Mouse (Mus musculus) kidney, embryonic 15.5 days (tissue): Measurements from ENCODE around the gene Ttbk1. TPM values are rescaled to one million over a fixed set of nuclear protein-coding genes. Genes with fewer than 3 reads are reported as not detected.
A peak's percentile ranks its signal among the peaks of the same experiment; 100 is the strongest.
"Not testable (repeated sequence)": the region's sequence is repeated elsewhere in the genome, so short reads cannot be mapped to it uniquely, and the experiment has no call there.

Experiments used
- ATAC-seq: fragments of 200-750 bp; cut with Nextera tagmentation; replicated peaks from 2 replicates; pipeline ENCODE4 v1.8.0; 2017; ENCODE audit warnings: moderate TSS enrichment; ENCODE audit not compliant: low FRiP score
- H3K27ac ChIP-seq: fragments of 300-500 bp; sonication (generic); 2 replicates; pipeline ENCODE4 v1.5.1; 2015; ENCODE audit warnings: mild to moderate bottlenecking, inconsistent platforms
- H3K27me3 ChIP-seq: fragments of 300-500 bp; sonication (generic); 2 replicates; pipeline ENCODE4 v1.6.1; 2015; ENCODE audit warnings: inconsistent platforms
- H3K36me3 ChIP-seq: fragments of 300-500 bp; sonication (generic); 2 replicates; pipeline ENCODE4 v1.6.1; 2015; ENCODE audit warnings: inconsistent platforms
- H3K4me1 ChIP-seq: fragments of 300-500 bp; sonication (generic); 2 replicates; pipeline ENCODE4 v1.6.1; 2015; ENCODE audit warnings: inconsistent platforms
- H3K4me2 ChIP-seq: fragments of 300-500 bp; sonication (generic); 2 replicates; pipeline ENCODE4 v1.6.1; 2015; ENCODE audit warnings: moderate library complexity, mild to moderate bottlenecking, inconsistent platforms
- H3K4me3 ChIP-seq: fragments of 300-500 bp; sonication (generic); replicated peaks from 2 replicates; pipeline ENCODE4 v1.5.1; 2015; ENCODE audit warnings: mild to moderate bottlenecking, inconsistent platforms
- H3K9ac ChIP-seq: fragments of 300-500 bp; sonication (generic); 2 replicates; pipeline ENCODE4 v1.6.1; 2015; ENCODE audit warnings: mild to moderate bottlenecking, inconsistent platforms
- H3K9me3 ChIP-seq: fragments of 300-500 bp; sonication (generic); replicated peaks from 2 replicates; pipeline ENCODE4 v1.6.1; 2016; ENCODE audit warnings: inconsistent platforms
- WGBS: fragments of 180-500 bp; shearing (Covaris S2); methylation state at CpG from one replicate; pipeline ENCODE4 v1.1.7; 2015; ENCODE audit warnings: mixed read lengths; 5-methylcytosine and 5-hydroxymethylcytosine counted together
- polyA plus RNA-seq: library from polyadenylated mRNA; unstranded; fragments of >200 nt; fragmentation: Nextera tagmentation; extraction: Ambion mirVana; gene quantifications from 2 replicates; pipeline ENCODE4 v1.2.1, GENCODE M21; 2015

Ttbk1 gene
- polyA plus RNA-seq, 1 experiment from 2014 or later: 0.26 TPM

DNA sequence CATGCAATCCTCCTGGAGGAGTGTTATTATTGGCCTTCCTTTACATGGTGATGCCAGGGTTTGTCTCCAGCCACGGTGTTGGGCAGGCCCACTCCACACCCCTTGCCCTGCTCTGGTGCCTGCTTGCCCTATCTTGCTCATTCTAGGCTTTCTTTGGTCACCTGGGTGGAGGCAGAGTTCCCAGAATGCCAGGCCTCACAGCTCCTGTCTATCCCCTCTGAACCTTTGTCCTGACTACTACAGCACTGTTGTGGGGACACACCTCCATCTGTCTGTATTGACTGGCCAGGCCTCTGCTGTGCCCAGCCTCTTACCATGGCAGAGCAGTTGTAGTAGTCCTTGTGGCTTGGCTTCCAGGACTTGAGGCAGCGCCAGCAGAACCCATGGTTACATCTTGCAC is 15.3 kb upstream of the Ttbk1 start:
- WGBS: 93% methylated on average over 2 of the region's 2 CpGs
- no peak for ATAC-seq
- H3K9me3 ChIP-seq: no peaks in the 10 kb centered on the region

DNA sequence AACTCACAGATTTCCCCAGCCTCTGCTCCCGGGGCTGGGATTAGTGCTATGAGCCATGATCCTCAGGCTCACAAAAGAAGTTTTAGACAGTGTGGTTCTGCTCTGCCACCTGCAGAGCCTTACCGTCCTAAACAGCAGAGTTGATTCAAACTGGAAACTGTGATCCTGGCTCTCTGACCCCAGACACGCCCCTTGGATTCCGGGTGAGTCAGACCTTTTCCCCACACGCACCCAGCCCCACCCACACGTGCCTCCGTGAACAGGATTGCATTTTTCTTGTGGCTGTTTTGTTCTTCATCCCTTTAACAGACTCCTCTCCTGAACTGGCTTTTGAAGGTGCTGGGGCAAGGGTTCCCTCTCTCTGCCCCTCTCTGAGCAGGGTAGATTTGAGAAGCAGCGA is 10.5 kb upstream of the Ttbk1 start:
- Histone ChIP-seq H3K4me1 (peaks cover 19% of the 10 kb centered on the region), H3K9ac (no peak overlapping the region), H3K4me2 (no peak overlapping the region; the same call in 1 of the 2 replicates), H3K4me3 (no peak overlapping the region), H3K9me3 (no peaks in the 10 kb centered on the region), H3K36me3 (peaks cover 17% of the 10 kb centered on the region), H3K27me3 (peaks cover 23% of the 10 kb centered on the region), H3K27ac (no peak overlapping the region)
- no peak for ATAC-seq
- 63% methylated on average over 8 of the region's 8 CpGs for WGBS

More for the DNA sequence above, 15.3 kb upstream of the Ttbk1 start:
- Histone ChIP-seq H3K27ac (no peak overlapping the region), H3K27me3 (no peaks in the 10 kb centered on the region), H3K4me3 (no peak overlapping the region), H3K9ac (no peak overlapping the region), H3K36me3 (peaks cover 17% of the 10 kb centered on the region), H3K4me1 (peaks cover 15% of the 10 kb centered on the region), H3K4me2 (no peak overlapping the region)

DNA sequence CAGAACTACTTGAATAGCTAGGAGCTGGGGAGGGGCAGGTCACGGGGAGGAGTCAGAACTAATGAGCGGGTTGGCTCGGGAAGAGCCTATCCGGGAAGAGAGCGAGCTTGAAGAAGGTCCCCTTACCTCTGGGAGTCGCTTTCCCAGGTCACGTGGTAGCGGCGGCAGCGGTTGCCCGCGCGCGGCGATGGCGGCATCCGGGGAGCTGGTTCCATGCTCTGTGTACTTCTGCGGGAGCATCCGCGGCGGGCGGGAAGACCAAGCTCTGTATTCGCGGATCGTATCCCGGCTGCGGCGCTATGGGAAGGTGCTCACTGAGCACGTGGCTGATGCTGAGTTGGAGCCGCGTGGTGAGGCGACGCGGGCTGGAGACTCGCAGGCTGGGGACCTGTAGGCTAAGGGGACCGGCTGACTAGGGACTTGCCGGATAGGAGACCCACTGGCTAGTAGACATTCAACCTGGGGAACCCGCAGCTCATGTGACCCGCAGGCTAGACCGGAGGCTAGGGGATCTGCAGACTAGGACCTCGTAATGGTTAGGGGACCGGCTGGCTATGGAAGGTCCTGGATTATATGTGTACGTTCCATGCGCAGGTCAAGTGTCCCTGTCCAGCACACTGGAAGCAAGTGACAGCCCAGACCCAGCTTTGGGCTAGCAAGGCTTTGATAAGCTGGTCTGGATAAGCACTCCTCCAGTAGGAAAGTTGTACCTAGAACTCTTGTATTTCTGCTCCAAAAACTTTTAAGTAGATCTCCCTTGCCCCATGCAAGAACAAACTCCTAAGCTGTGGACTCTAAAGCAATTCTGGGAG is 9.4 kb upstream of the Ttbk1 start, which contains the start of gene Dnph1:
Dnph1 (plus strand) TSS at position 89 of the 812 bp plus-strand sequence.
- WGBS: under 1% methylated on average over 44 of the region's 44 CpGs
- Histone ChIP-seq H3K27ac (peak within 1 kb of the TSS; percentile 41; the same call in 1 of the 2 replicates), H3K9ac (peak within 1 kb of the TSS; percentile 65)

DNA sequence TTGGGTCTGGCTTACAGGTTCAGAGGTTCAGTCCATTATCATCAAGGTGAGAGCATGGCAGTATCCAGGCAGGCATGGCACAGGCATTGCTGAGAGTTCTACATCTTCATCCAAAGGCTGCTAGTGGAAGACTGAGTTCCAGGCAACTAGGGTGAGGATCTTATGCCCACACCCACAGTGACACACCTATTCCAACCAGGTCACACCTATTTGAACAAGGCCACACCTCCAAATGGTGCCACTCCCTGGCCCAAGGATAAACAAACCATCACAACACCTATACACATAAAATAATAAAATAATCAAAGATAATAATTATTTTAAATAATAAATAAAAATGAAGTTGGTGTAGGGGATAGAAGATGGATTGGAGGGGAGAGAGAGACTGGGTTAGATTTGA is 8.6 kb upstream of the Ttbk1 start:
- Histone ChIP-seq H3K4me1 (peaks cover 19% of the 10 kb centered on the region), H3K27me3 (peaks cover 35% of the 10 kb centered on the region), H3K4me2 (peak overlapping the region; percentile 87; the same call in 1 of the 2 replicates), H3K36me3 (peaks cover 17% of the 10 kb centered on the region)
- not testable (repeated sequence) for H3K4me3 ChIP-seq, H3K27ac ChIP-seq, H3K9me3 ChIP-seq, H3K9ac ChIP-seq
- peak; percentile 3; the same call in 1 of the 2 replicates for ATAC-seq

More for the DNA sequence above, 9.4 kb upstream of the Ttbk1 start, which contains the start of gene Dnph1:
- peak; percentile 95 for ATAC-seq
- H3K27me3 ChIP-seq: peaks cover 29% of the 10 kb centered on the region
- H3K4me3 ChIP-seq: peak within 1 kb of the TSS; percentile 66
- no peaks in the 10 kb centered on the region for H3K9me3 ChIP-seq
- peak within 1 kb of the TSS; percentile 87 for H3K4me2 ChIP-seq
- peaks cover 17% of the 10 kb centered on the region for H3K36me3 ChIP-seq
- H3K4me1 ChIP-seq: peaks cover 19% of the 10 kb centered on the region

DNA sequence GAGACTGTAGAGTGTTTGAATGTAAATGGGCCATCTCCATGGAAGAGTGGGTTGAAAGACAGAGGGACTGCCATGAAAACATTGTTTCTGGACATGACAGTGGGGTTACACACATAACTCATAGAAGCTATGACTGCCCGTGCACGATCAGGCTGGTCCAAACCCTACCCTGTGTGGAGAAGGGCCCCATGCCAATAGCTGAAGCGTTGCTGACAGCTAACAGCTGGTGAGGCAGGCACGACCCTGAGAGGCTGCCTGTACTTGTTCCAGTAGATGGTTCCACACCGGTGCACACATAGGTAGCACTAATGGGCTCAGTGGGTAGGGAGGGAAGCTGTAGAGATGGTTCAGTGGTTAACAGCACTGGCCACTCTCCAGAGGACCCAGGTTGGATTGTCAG is 8.0 kb upstream of the Ttbk1 start:
- H3K27me3 ChIP-seq: peaks cover 36% of the 10 kb centered on the region
- no peak overlapping the region for H3K4me3 ChIP-seq
- H3K4me2 ChIP-seq: no peak overlapping the region
- peaks cover 15% of the 10 kb centered on the region for H3K36me3 ChIP-seq
- ATAC-seq: peak; percentile 24
- peaks cover 19% of the 10 kb centered on the region for H3K4me1 ChIP-seq
- H3K9ac ChIP-seq: no peak overlapping the region
- 65% methylated on average over 5 of the region's 5 CpGs for WGBS
- H3K9me3 ChIP-seq: no peaks in the 10 kb centered on the region
- no peak overlapping the region for H3K27ac ChIP-seq

DNA sequence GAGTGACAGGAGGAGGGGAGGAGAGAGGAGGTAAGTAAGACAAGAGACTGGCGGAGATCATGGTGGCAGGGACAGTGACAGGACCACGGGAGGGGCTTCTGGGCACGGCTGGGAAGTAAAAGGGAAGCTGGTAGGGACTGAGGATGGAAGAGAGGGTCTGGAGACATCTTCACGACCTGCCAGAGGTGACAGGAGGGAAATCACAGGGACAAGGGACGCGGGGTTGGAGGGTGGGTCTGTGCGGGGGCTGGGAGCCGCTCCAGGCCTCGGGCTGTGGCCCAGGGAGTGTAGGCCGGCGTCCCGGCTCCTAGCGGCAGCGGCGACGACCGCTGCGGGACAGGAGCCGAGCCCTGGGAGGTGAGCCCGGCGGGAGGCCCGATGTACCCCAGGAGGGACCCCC is 480 bp downstream of the Ttbk1 start:
- H3K9ac ChIP-seq: 0 out of 2 replicates have a peak overlapping the region, but pooled peaks have one; percentile 29
- peaks cover 22% of the 10 kb centered on the region for H3K4me1 ChIP-seq
- H3K27me3 ChIP-seq: peaks cover 88% of the 10 kb centered on the region
- no peaks in the 10 kb centered on the region for H3K9me3 ChIP-seq
- peak overlapping the region; percentile 46 for H3K4me3 ChIP-seq
- no peaks in the 10 kb centered on the region for H3K36me3 ChIP-seq
- H3K4me2 ChIP-seq: peak overlapping the region; percentile 79
- ATAC-seq: no peak
- no peak overlapping the region for H3K27ac ChIP-seq
- WGBS: 7% methylated on average over 13 of the region's 22 CpGs

DNA sequence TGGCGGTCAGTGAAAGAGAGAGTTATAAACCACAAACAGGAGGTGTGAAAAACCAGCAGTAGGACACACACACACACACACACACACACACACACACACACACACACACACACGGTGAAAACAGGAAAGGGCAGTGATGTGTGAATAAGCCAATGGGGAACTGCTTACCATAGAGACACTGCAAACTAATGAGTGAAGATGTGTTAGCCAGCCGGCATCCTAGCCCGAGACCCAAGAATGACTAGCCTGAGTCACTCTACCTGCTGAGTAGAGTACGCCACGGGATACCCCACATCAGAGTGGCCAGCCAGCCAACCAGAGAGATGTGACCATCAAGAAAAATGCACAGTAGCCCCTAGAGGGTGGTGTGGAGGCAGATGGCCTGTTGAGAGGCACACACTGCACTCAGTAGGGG is 3.0 kb downstream of the Ttbk1 start:
- Histone ChIP-seq H3K4me1 (peaks cover 22% of the 10 kb centered on the region), H3K36me3 (no peaks in the 10 kb centered on the region), H3K9me3 (no peaks in the 10 kb centered on the region), H3K4me2 (peak overlapping the region; percentile 63), H3K9ac (0 out of 2 replicates have a peak overlapping the region, but pooled peaks have one; percentile 34), H3K4me3 (peak overlapping the region; percentile 41), H3K27me3 (peaks cover 88% of the 10 kb centered on the region), H3K27ac (peak overlapping the region; percentile 52; the same call in 1 of the 2 replicates)
- no peak for ATAC-seq
- WGBS: 7% methylated on average over 6 of the region's 6 CpGs

DNA sequence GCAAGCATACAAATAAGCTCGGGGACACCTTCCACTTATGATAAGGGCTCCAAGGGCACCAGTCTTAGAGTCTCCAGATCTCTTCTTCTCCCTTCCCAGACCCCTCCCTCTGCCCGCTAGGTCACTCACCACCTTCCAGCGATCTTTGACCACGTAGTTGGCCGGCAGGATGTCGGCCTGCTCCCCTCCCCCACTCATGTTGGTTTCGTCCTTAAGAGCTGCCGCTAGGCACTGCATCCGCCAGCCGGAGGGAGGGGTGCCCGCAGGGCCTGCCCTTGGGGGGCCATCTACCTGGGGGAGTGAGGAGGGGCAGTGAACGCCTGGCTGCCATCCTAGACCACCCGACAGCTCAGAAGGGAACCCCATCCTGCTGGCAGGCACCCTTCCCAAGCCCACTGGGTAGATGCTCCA is 3.4 kb downstream of the Ttbk1 start:
- peak; percentile 48 for ATAC-seq
- Histone ChIP-seq H3K4me2 (peak overlapping the region; percentile 63), H3K36me3 (no peaks in the 10 kb centered on the region), H3K4me3 (peak overlapping the region; percentile 41), H3K9ac (0 out of 2 replicates have a peak overlapping the region, but pooled peaks have one; percentile 34), H3K4me1 (peaks cover 22% of the 10 kb centered on the region), H3K27ac (peak overlapping the region; percentile 52; the same call in 1 of the 2 replicates), H3K9me3 (no peaks in the 10 kb centered on the region), H3K27me3 (peaks cover 86% of the 10 kb centered on the region)
- 1% methylated on average over 13 of the region's 13 CpGs for WGBS

DNA sequence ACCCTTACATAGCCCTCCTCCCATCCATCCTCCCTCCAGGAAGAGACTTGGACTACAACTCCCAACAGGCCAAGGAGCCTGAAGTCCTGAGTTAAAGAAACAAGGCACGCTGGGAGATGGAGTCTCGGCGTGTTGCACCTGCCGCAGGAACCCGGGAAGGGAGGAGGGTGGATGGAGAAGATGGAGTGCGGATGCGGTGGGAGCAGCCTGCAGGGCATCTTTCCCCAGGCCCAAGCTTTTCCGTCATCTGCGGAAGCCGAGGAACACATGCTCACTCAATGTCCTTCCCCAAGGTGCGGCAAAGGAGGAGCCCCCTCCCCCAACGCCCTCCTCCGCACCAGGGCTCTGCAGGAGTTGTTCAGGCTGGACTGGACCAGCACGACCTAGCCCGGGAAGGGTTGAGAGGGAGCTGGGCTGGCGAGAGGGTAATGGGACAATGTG is 3.9 kb downstream of the Ttbk1 start:
- H3K4me2 ChIP-seq: peak overlapping the region; percentile 63
- peaks cover 22% of the 10 kb centered on the region for H3K4me1 ChIP-seq
- peak overlapping the region; percentile 27 for H3K9ac ChIP-seq
- peaks cover 85% of the 10 kb centered on the region for H3K27me3 ChIP-seq
- H3K4me3 ChIP-seq: peak overlapping the region; percentile 41
- no peaks in the 10 kb centered on the region for H3K9me3 ChIP-seq
- H3K36me3 ChIP-seq: no peaks in the 10 kb centered on the region
- peak; percentile 73 for ATAC-seq
- under 1% methylated on average over 16 of the region's 16 CpGs for WGBS
- H3K27ac ChIP-seq: peak overlapping the region; percentile 52; the same call in 1 of the 2 replicates

DNA sequence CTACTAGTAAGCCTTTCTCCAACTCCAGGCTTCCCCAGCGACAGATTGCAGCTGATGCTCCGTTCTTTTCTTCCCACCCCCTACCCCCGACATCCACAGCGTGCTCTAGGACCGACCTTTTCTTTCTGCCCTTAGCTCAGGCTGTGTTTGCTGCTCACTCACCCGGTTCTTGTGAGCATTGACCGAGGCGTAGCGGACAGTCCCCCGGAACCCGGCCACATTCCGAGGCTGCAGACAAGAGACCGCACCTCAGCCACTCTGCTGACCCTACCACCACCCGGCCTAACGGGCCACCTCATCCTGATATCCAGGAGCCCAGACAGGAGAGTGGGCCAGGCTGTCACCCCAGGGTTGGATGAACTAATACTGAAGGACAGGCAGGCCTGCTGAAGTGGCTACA is 10.2 kb downstream of the Ttbk1 start:
- peaks cover 27% of the 10 kb centered on the region; the same call in 1 of the 2 replicates for H3K27me3 ChIP-seq
- H3K9me3 ChIP-seq: no peaks in the 10 kb centered on the region
- H3K9ac ChIP-seq: no peak overlapping the region
- WGBS: 54% methylated on average over 15 of the region's 15 CpGs
- no peak overlapping the region for H3K4me2 ChIP-seq
- no peak for ATAC-seq
- H3K36me3 ChIP-seq: no peaks in the 10 kb centered on the region
- H3K4me1 ChIP-seq: peaks cover 6% of the 10 kb centered on the region; the same call in 1 of the 2 replicates
- H3K27ac ChIP-seq: no peak overlapping the region
- H3K4me3 ChIP-seq: no peak overlapping the region

DNA sequence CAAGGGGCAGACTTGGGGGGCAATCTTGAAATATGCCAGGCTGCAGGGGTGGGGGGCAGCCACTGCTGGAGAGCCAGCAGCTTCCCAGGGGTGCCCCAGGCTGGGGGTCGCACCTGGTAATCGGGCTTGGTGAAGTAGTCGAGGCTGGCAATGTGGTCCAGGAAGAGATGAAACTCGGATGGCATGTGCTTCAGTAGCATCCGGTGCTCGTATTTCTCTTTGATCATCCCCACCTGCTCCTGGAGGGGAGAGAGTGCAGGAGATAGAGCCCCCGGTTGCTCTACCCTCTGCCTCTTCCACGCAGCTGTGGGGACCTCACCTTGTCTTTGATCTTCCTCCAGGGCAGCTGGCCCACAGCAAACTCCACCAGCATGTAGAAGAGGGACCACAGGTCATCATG is 10.9 kb downstream of the Ttbk1 start:
- H3K4me3 ChIP-seq: no peak overlapping the region
- no peak overlapping the region for H3K4me2 ChIP-seq
- no peak for ATAC-seq
- no peaks in the 10 kb centered on the region for H3K9me3 ChIP-seq
- H3K9ac ChIP-seq: no peak overlapping the region
- peaks cover 6% of the 10 kb centered on the region; the same call in 1 of the 2 replicates for H3K4me1 ChIP-seq
- H3K27ac ChIP-seq: no peak overlapping the region
- 48% methylated on average over 8 of the region's 8 CpGs for WGBS
- H3K36me3 ChIP-seq: no peaks in the 10 kb centered on the region
- peaks cover 21% of the 10 kb centered on the region; the same call in 1 of the 2 replicates for H3K27me3 ChIP-seq

DNA sequence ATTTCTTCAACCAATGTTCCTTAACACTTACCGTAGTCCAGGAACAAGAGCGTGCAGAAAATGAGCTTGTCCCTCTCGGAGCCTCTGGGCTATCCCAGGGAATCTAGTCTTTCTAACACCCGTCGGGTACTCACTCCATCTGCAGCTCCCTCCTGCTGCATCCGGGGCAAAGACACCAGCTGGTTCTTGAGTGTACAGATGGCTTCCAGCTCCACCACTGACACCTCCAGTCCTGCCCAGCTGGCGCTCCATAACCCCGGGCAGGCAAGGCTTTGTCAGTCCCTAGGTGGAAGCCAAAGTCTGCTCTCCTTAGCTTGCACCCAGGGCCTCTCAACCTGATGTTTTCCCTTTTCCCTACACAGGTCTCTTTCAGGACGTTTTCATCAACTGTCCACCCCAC is 19.6 kb downstream of the Ttbk1 start:
- no peak for ATAC-seq
- 68% methylated on average over 9 of the region's 9 CpGs for WGBS

More for the DNA sequence above, 19.6 kb downstream of the Ttbk1 start:
- Histone ChIP-seq H3K4me1 (0 out of 2 replicates have a peak, but pooled peaks cover 4% of the 10 kb centered on the region), H3K9me3 (no peaks in the 10 kb centered on the region), H3K36me3 (no peaks in the 10 kb centered on the region), H3K4me2 (no peak overlapping the region), H3K4me3 (no peak overlapping the region), H3K9ac (no peak overlapping the region), H3K27ac (no peak overlapping the region), H3K27me3 (0 out of 2 replicates have a peak, but pooled peaks cover 9% of the 10 kb centered on the region)
